Mouse (Mus musculus): ENCODE measurements around the gene Tinf2. TPM values are rescaled to one million over a fixed set of nuclear protein-coding genes. Genes with fewer than 3 reads are reported as not detected.

Tinf2 gene
- polyA plus RNA-seq, 1 experiment, result 8.2 TPM

DNA sequence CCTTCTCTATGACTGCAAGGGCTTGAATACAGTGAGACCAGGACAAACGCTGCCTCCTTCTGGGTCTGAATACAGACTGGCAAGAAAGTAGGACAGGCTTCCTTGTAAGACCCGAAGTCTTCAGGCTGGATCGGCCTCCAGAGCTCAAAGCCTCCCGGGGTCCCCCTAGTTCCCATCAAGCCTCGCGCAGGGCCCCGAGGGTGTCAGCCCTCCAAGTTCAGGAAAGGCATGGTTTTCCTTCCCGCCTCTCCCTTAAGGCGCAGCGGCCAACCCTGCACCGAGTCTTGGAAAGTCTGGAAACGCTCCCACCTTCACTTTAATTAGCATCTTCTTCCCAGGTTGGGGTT is 10.2 kb downstream of the Tinf2 start:
- Histone ChIP-seq H3K4me1 (ENCODE audit: control insufficient read depth, insufficient read depth, insufficient read length, low read length) (peaks cover 4% of the 10 kb centered on the region; the same call in 1 of the 2 replicates), H3K4me3 (ENCODE audit: insufficient read depth, low read depth, low read length) (peak overlapping the region; percentile 92), H3K27ac (replicated peaks; ENCODE audit: low read depth, low read length) (peak overlapping the region; percentile 99; the same call in 1 of the 2 replicates)

DNA sequence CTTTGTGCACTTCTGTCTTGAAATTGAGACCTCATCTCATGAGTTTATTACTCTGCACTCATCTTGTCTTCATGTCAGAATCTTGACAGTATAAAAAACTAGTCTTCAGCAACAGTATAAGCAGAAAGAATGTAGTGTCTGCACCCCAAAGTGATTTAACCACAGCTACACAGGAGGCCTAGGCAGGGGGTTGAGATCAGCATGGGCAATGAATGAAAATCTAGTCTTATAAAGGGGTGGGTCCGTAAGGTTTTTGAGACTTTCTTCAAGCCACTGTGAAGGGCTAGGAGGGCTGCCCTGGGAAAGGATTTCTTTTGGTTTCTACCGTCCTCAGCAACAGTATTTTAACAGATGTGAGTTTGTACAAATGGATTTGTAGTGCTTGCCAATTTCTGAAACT is 21.0 kb downstream of the Tinf2 start:
- H3K4me3 ChIP-seq (ENCODE audit: insufficient read depth, low read depth, low read length), result 0 out of 2 replicates have a peak overlapping the region, but pooled peaks have one; percentile 94
- H3K4me1 ChIP-seq (ENCODE audit: control insufficient read depth, insufficient read depth, insufficient read length, low read length), result peaks cover 3% of the 10 kb centered on the region; the same call in 1 of the 2 replicates
- H3K27ac ChIP-seq (replicated peaks; ENCODE audit: low read depth, low read length), result no peak overlapping the region

DNA sequence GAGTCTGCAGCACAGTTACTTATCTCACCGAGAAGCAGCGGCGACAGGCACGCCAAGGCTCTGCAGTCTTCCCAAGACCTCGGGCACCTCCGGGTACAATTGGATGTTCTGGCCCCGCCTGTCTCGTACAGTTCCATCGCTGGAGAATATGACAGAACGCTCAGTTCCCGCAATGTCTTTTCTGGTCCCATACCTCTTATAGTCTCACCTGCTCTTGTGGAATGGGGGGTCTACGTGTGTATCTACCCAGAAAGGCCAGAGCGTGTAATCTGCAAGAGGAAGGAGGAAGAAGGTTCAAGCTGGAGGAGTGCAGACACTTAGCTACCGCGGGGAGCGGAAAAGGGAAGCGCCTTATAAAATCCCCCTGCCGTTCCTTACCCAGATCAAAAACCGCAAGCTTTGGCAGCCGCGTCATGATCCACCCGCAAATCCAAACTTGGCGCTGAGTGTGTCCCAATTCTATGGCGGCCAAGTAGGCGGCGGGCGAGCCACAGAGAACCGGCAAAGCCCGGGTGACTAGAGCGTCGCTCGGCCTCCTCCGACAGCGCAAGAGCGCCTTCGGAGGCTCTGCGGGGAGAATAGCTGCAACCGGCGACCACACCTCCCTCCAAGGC is 21.6 kb downstream of the Tinf2 start, which contains the start of gene Mdp1:
TSS of gene Mdp1 (minus strand) at position 549 of the 614 bp plus-strand sequence.
- peak within 1 kb of the TSS; percentile 37 for H3K27ac ChIP-seq (replicated peaks; ENCODE audit: low read depth, low read length)
- peak within 1 kb of the TSS; percentile 94 for H3K4me3 ChIP-seq (ENCODE audit: insufficient read depth, low read depth, low read length)
- peaks cover 3% of the 10 kb centered on the region; the same call in 1 of the 2 replicates for H3K4me1 ChIP-seq (ENCODE audit: control insufficient read depth, insufficient read depth, insufficient read length, low read length)

DNA sequence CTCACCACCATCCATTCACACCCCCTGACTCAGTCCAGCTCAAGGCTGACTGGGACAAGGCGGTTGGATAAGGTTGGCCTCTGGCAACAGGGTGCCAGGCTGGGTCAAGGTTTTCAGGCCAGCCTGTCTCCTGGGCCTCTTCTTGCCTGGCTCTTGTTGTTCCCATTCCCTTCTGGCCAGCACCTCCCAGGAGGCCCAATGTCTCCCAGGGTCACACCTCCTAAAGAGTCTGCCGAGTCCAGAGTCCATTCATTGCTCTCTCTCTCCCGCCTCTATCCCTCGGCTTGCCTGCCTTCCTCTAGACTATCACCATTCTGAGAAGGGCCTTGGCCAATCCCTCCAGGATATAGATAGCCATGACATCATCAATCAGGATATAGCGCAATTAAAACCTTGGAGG is 23.6 kb downstream of the Tinf2 start:
- Histone ChIP-seq H3K4me3 (ENCODE audit: insufficient read depth, low read depth, low read length) (no peak overlapping the region), H3K4me1 (ENCODE audit: control insufficient read depth, insufficient read depth, insufficient read length, low read length) (peaks cover 3% of the 10 kb centered on the region; the same call in 1 of the 2 replicates), H3K27ac (replicated peaks; ENCODE audit: low read depth, low read length) (no peak overlapping the region)

DNA sequence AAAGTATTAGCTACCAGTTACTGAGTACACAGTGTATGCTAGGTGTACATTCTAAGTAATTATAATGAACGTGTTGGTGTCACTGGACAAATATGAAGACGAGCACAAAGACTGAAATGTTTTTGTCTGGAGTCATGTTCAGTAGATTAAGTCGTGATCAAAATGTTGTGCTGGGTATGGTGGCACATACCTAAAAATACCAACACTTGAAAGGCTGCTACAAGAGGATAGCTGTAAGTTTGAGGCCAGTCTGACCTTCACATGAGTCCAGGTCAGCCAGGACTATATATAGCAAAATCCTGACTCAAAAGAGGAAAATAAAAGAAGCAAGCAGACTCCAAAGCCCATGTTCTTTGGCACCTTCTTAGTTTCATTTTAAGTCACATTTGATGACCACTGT is 24.7 kb downstream of the Tinf2 start:
- H3K4me3 ChIP-seq (ENCODE audit: insufficient read depth, low read depth, low read length), result no peak overlapping the region
- H3K27ac ChIP-seq (replicated peaks; ENCODE audit: low read depth, low read length), result no peak overlapping the region

DNA sequence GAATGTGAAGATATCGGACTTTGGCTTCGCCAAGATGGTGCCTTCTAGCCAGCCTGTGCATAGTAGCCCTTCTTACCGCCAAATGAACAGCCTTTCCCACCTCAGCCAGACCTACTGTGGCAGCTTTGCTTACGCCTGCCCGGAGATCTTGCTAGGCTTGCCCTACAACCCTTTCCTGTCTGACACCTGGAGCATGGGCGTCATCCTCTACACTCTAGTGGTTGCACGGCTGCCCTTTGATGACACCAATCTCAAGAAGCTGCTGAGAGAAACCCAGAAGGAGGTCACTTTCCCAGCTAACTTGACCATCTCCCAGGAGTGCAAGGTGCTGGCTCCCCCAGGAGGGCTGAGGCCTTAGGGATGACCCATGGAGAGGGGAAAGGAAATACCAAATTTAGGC is 30.1 kb downstream of the Tinf2 start:
- Histone ChIP-seq H3K27ac (replicated peaks; ENCODE audit: low read depth, low read length) (no peak overlapping the region), H3K4me1 (ENCODE audit: control insufficient read depth, insufficient read depth, insufficient read length, low read length) (no peaks in the 10 kb centered on the region), H3K4me3 (ENCODE audit: insufficient read depth, low read depth, low read length) (no peak overlapping the region)

More for the DNA sequence above, 24.7 kb downstream of the Tinf2 start:
- H3K4me1 ChIP-seq (ENCODE audit: control insufficient read depth, insufficient read depth, insufficient read length, low read length), result peaks cover 3% of the 10 kb centered on the region; the same call in 1 of the 2 replicates

DNA sequence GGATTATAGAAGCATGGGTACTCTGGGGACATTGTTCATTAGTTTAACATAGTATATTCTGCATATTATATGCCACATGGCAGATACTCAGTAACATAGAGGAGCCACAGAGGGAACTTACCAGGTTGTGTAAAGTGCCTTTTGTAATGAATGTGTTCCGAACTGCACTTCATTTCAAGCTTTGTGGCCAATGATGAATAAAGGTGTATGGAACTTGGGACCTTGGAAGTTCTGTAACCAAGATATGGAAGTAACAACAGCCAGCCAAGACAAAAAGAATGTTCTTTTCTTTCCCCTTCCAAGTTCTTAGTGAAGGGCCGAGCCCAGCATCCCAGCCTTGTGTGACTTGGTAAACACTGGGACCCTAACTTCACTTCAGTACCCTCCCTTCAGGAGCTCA is 31.7 kb downstream of the Tinf2 start, which contains the start of gene Tssk4:
TSS of gene Tssk4 (plus strand) at position 301 of the 400 bp plus-strand sequence.
- Histone ChIP-seq H3K4me1 (ENCODE audit: control insufficient read depth, insufficient read depth, insufficient read length, low read length) (no peaks in the 10 kb centered on the region), H3K27ac (replicated peaks; ENCODE audit: low read depth, low read length) (no peak within 1 kb of the TSS), H3K4me3 (ENCODE audit: insufficient read depth, low read depth, low read length) (no peak within 1 kb of the TSS)

DNA sequence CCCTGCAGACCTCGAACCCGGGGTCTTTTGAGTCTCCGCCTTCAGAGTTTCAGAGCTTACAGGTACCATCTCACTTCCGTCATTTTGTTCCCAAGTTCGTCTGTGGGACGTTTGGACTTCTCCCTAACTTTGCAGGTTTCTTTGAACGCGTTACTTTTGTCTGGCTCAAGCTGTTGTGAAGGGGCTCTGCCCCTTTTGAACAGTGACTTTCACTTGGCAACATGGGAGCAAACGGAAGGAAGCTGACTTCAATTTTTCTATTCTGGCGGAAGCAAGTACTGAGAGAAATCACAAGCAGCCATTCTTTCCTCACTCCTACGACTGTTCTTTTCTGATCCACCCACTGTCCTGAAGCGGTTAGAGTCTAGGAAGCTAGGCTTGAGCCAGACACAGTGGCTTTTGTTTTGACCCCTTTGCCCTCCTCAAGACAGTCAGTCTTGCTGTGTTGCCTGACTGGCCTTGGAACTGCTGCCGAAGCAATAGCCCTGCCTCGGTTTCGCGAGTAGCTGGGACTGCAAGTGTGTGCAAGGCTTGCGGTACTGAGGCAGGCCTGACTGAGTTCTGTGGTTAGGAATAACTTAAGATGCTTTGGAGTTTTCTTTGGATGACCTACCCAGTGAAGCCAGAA is 37.2 kb downstream of the Tinf2 start:
- Histone ChIP-seq H3K4me1 (ENCODE audit: control insufficient read depth, insufficient read depth, insufficient read length, low read length) (peaks cover 10% of the 10 kb centered on the region), H3K4me3 (ENCODE audit: insufficient read depth, low read depth, low read length) (peak overlapping the region; percentile 89), H3K27ac (replicated peaks; ENCODE audit: low read depth, low read length) (peak overlapping the region; percentile 53)

DNA sequence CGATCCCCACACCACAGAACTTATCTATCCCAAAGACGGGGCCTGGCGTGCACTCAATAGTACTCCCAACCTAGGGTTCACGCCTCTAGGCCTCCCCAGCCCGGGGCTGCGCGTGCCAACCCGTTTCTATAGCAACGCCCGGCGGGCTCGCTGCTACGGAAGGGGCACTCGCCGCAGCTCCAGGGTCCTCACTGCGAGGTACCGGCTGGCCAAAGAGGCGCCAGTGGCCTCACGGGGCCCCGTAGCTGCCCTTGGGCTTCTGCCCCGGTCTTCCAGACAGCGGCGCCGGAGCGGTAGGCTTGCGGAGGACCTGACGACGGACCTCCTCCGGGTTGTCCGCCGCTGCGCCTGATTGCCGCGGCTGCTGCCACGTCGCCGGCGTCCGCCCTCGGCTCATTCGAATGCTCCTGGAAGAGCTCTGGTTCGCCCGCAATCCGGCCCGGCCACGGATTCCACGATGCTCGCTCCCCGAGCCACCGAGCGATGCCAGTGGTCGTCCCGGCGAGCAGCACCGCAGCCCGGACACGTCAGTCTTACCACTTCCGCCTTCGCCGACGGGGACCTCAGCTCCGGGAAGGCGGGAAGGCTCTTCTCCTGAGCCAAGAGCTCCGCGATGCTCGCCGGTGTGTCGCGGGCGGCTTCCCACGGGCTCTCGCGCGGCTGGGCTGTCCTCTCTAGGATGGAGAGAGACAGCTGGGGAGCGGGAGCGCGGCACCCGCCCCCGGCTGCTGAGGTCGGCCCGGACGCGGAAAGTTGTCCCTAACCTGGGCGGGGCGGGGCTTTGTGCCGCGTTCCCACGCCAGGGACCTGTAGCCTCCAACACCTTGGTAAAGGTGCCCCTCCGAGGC is 38.3 kb downstream of the Tinf2 start, which contains the start of gene Tm9sf1:
TSS of gene Tm9sf1 (minus strand) at position 747 of the 848 bp plus-strand sequence.
- Histone ChIP-seq H3K27ac (replicated peaks; ENCODE audit: low read depth, low read length) (peak within 1 kb of the TSS; percentile 99), H3K4me1 (ENCODE audit: control insufficient read depth, insufficient read depth, insufficient read length, low read length) (peaks cover 10% of the 10 kb centered on the region)

DNA sequence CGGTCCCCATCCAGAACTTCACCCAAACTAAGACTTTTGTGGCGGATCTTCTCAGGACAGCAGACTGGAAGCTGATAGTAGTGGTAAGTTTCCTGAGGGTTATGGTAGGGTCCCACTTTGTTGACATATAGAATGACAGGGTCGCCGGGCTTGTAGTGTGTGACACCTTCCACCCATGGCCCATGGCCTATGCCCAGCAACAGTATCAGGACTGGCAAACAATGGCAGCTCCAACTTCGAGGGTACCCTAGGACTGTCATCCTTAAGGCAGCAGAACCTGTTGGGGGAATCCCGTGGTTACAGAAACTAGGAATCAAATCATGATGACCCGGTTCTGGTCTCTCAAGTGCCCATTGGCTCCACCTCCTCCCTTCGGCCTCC is 39.0 kb downstream of the Tinf2 start:
- peaks cover 10% of the 10 kb centered on the region for H3K4me1 ChIP-seq (ENCODE audit: control insufficient read depth, insufficient read depth, insufficient read length, low read length)

More for the DNA sequence above, 38.3 kb downstream of the Tinf2 start, which contains the start of gene Tm9sf1:
- peak within 1 kb of the TSS; percentile 89 for H3K4me3 ChIP-seq (ENCODE audit: insufficient read depth, low read depth, low read length)

DNA sequence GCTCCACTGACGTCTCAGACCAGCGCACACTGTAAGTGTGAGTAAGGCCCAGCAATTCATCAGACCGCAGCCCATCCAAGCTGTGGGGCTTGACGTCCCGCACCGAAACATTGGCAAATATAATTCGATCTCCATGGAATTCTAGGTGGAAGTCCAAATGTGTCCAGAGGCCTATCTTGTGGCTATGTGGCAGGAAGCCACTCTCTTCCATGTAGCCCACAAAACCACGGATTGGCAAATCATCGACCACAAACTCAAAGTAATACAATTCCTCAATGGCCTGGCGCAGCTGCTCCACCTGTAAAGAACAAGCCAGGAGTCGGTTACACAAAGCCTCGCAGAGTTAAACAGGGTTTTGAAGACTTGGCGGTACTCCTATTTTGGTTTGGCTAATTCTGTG is 40.3 kb downstream of the Tinf2 start:
- no peak overlapping the region for H3K27ac ChIP-seq (replicated peaks; ENCODE audit: low read depth, low read length)
- no peak overlapping the region for H3K4me3 ChIP-seq (ENCODE audit: insufficient read depth, low read depth, low read length)
- H3K4me1 ChIP-seq (ENCODE audit: control insufficient read depth, insufficient read depth, insufficient read length, low read length), result peaks cover 10% of the 10 kb centered on the region

More for the DNA sequence above, 39.0 kb downstream of the Tinf2 start:
- peak overlapping the region; percentile 89 for H3K4me3 ChIP-seq (ENCODE audit: insufficient read depth, low read depth, low read length)
- peak overlapping the region; percentile 99; the same call in 1 of the 2 replicates for H3K27ac ChIP-seq (replicated peaks; ENCODE audit: low read depth, low read length)

DNA sequence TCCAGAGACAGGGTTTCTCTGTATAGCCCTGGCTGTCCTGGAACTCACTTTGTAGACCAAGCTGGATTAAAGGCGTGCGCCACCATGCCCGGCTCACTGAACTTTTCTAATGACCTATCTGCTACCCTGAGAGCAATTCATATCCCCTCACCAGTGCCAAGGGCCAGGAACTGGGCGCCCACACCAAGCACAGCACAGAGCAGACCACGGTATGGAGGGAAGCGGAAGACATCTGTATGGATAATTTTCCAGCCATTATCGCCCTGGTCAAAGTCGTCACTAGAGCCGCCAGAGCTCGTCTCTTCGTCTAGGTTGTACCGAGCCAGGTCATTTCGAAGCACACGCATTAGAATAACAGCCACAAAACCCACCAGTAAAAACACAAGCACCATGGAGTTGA is 40.8 kb downstream of the Tinf2 start:
- Histone ChIP-seq H3K4me3 (ENCODE audit: insufficient read depth, low read depth, low read length) (no peak overlapping the region), H3K27ac (replicated peaks; ENCODE audit: low read depth, low read length) (no peak overlapping the region), H3K4me1 (ENCODE audit: control insufficient read depth, insufficient read depth, insufficient read length, low read length) (peaks cover 10% of the 10 kb centered on the region)

DNA sequence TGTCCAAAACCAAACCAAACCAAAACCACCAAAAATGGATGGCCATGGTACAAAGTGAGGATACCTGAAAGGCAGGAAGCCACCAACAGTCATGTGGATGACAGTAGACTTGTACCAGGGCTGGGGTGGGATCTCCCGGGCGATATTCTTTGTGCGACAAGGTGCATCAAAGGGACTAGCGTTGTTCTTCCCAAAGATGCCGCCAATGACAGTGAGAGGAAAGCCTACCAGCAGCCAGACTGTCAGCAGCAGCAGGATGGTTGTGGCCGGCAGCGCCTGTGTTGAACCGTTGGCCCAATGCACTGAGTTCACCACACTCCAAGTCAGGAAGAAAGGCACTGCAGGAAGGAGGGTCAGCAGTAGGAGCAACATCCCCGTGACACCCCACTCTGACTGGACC is 43.8 kb downstream of the Tinf2 start, which contains the start of gene Gm49378:
TSS of gene Gm49378 (minus strand) at position 101 of the 400 bp plus-strand sequence.
- H3K4me1 ChIP-seq (ENCODE audit: control insufficient read depth, insufficient read depth, insufficient read length, low read length), result peaks cover 8% of the 10 kb centered on the region
- H3K27ac ChIP-seq (replicated peaks; ENCODE audit: low read depth, low read length), result no peak within 1 kb of the TSS
- no peak within 1 kb of the TSS for H3K4me3 ChIP-seq (ENCODE audit: insufficient read depth, low read depth, low read length)

DNA sequence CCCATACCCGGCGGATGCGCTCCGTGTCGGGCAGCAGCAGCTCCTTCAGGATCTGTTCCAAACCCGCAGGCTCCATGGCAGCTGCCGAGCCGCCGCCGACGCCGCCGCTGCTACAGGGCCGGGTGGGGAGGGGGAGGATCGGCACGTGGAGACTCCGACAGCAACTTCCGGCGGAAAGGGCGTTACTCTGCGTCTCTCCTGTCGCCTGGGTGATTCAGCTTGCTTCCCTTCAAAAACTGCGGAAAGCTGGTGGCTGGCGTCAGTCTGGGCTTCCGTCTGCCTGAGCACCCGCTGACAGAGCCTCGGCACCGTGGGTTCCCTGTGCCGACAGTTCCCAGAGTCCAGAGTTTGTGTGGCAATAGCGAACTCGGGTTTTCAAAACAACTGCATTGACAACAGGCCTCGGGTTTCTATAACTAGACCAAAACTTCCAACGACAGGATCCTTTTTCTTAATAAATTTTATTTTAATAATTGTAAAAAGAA is 46.1 kb downstream of the Tinf2 start, which contains the start of gene Ipo4:
TSS of gene Ipo4 (minus strand) at position 435 of the 485 bp plus-strand sequence.
- H3K4me1 ChIP-seq (ENCODE audit: control insufficient read depth, insufficient read depth, insufficient read length, low read length), result peaks cover 3% of the 10 kb centered on the region; the same call in 1 of the 2 replicates
- H3K4me3 ChIP-seq (ENCODE audit: insufficient read depth, low read depth, low read length), result peak within 1 kb of the TSS; percentile 74
- H3K27ac ChIP-seq (replicated peaks; ENCODE audit: low read depth, low read length), result peak within 1 kb of the TSS; percentile 58

Data from brown adipose tissue, adult 24 weeks (tissue).